ENCODE assay signal across 27 mouse cellular contexts in genomic region chr6:138016898-138017297, GRCm38 (mm10).
DNase-seq lines count a peak whose midpoint lies in the region; ATAC-seq and TF ChIP-seq lines count a peak whose summit lies in the region.
"Had no signal": no experiment of that assay in that cellular context is flagged by ENCODE, and none has a peak within 500 bp of the region (broad histone marks: within the 10 kb centered on the region; RNA-seq: fewer than 3 reads in every experiment).

No protein-coding gene starts in this region.

- peak; percentile 53 for DNase-seq in heart, adult 11 months
- no peak for DNase-seq in heart, postnatal 4 days
- DNase-seq in layer of hippocampus, adult 2 months (ENCODE audit: low spot score in 2 of 2) = no peak
- DNase-seq in layer of hippocampus, postnatal 25 days (ENCODE audit: extremely low spot score in 1 of 2, low spot score in 1 of 2) = no peak
- no peak for DNase-seq in midbrain, postnatal 0 days (ENCODE audit: low spot score)
- DNase-seq in stomach, postnatal 0 days (ENCODE audit: low spot score) = no peak
- no peak for DNase-seq in Muller cell, postnatal 12 days (ENCODE audit: inconsistent ontology term)
- DNase-seq: adrenal gland, postnatal 25 days; cerebellum, adult 11-12 months; cerebellum, adult 9-11 months; embryo, embryonic 11 days; gastrocnemius, adult 2 months; gastrocnemius, postnatal 36 days; heart, postnatal 10 days; kidney, adult 11 months; kidney, postnatal 36 days; layer of hippocampus, postnatal 36 days; lung, postnatal 14 days; right cerebral cortex, postnatal 4 days had no signal

- H3K4me3 ChIP-seq in layer of hippocampus, adult 2 months = no peak overlapping the region
- H3K4me3 ChIP-seq in midbrain, postnatal 0 days (ENCODE audit: low read depth, low read length) = no peak overlapping the region
- no peak overlapping the region for H3K4me3 ChIP-seq in midbrain, embryonic 15.5 days
- no peak overlapping the region for H3K4me3 ChIP-seq in stomach, postnatal 0 days (ENCODE audit: low read depth, low read length)
- H3K4me3 ChIP-seq: embryonic facial prominence, embryonic 12.5 days; forebrain, embryonic 15.5 days; gastrocnemius, adult 2 months; heart, embryonic 13.5 days; hindbrain, embryonic 12.5 days; limb, embryonic 12.5 days; neural tube, embryonic 13.5 days had no signal

- H3K4me1 ChIP-seq in midbrain, postnatal 0 days (ENCODE audit: insufficient read depth, low read length) = no peaks in the 10 kb centered on the region
- H3K4me1 ChIP-seq in midbrain, embryonic 15.5 days = no peaks in the 10 kb centered on the region
- H3K4me1 ChIP-seq in stomach, postnatal 0 days (replicated peaks; ENCODE audit: control insufficient read depth, insufficient read depth) = no peaks in the 10 kb centered on the region
- H3K4me1 ChIP-seq: embryonic facial prominence, embryonic 12.5 days; forebrain, embryonic 15.5 days; heart, embryonic 13.5 days; hindbrain, embryonic 12.5 days; limb, embryonic 12.5 days; neural tube, embryonic 13.5 days had no signal

- H3K4me2 ChIP-seq in midbrain, postnatal 0 days (ENCODE audit: low read depth, low read length, poor library complexity, severe bottlenecking) = no peak overlapping the region
- no peak overlapping the region for H3K4me2 ChIP-seq in midbrain, embryonic 15.5 days
- no peak overlapping the region for H3K4me2 ChIP-seq in stomach, postnatal 0 days (replicated peaks; ENCODE audit: low read depth)
- H3K4me2 ChIP-seq: embryonic facial prominence, embryonic 12.5 days; forebrain, embryonic 15.5 days; heart, embryonic 13.5 days; hindbrain, embryonic 12.5 days; limb, embryonic 12.5 days; midbrain, embryonic 11.5 days; neural tube, embryonic 13.5 days had no signal

- no peak overlapping the region for H3K9ac ChIP-seq in midbrain, postnatal 0 days (replicated peaks; ENCODE audit: low read length, poor library complexity, severe bottlenecking)
- no peak overlapping the region for H3K9ac ChIP-seq in midbrain, embryonic 15.5 days
- H3K9ac ChIP-seq in stomach, postnatal 0 days (ENCODE audit: low read length) = no peak overlapping the region
- H3K9ac ChIP-seq: embryonic facial prominence, embryonic 12.5 days; forebrain, embryonic 15.5 days; heart, embryonic 13.5 days; hindbrain, embryonic 12.5 days; limb, embryonic 12.5 days; neural tube, embryonic 13.5 days had no signal

- ATAC-seq in midbrain, postnatal 0 days (ENCODE audit: low FRiP score) = no peak
- ATAC-seq in midbrain, embryonic 15.5 days (replicated peaks) = no peak
- ATAC-seq in stomach, postnatal 0 days (ENCODE audit: low FRiP score, low TSS enrichment) = no peak
- ATAC-seq: forebrain, embryonic 15.5 days had no signal

- no peak for TF ChIP-seq EP300 in stomach, postnatal 0 days (optimal IDR thresholded peaks at IDR 0.05)

- peak; percentile 55 for TF ChIP-seq CTCF in layer of hippocampus, adult 2 months (conservative IDR thresholded peaks at IDR 0.05)
- peak; percentile 23; the same call in 1 of the 2 replicates for TF ChIP-seq CTCF in midbrain, postnatal 0 days (IDR thresholded peaks at IDR 0.05)
- TF ChIP-seq CTCF in stomach, postnatal 0 days (IDR thresholded peaks at IDR 0.05; ENCODE audit: low read depth) = peak; percentile 43

- no peaks in the 10 kb centered on the region for H3K27me3 ChIP-seq in midbrain, postnatal 0 days (ENCODE audit: insufficient read depth, low read length)
- H3K27me3 ChIP-seq in midbrain, embryonic 15.5 days (replicated peaks) = no peaks in the 10 kb centered on the region
- H3K27me3 ChIP-seq in stomach, postnatal 0 days (ENCODE audit: control insufficient read depth, insufficient read depth, low read length) = no peaks in the 10 kb centered on the region
- H3K27me3 ChIP-seq: embryonic facial prominence, embryonic 12.5 days; forebrain, embryonic 15.5 days; heart, embryonic 13.5 days; hindbrain, embryonic 12.5 days; limb, embryonic 12.5 days; neural tube, embryonic 13.5 days had no signal

- H3K36me3 ChIP-seq in midbrain, postnatal 0 days (ENCODE audit: insufficient read depth, low read length) = no peaks in the 10 kb centered on the region
- no peaks in the 10 kb centered on the region for H3K36me3 ChIP-seq in midbrain, embryonic 15.5 days (replicated peaks)
- H3K36me3 ChIP-seq in stomach, postnatal 0 days (ENCODE audit: control insufficient read depth, insufficient read depth, low read length) = no peaks in the 10 kb centered on the region
- H3K36me3 ChIP-seq: embryonic facial prominence, embryonic 12.5 days; forebrain, embryonic 15.5 days; heart, embryonic 13.5 days; hindbrain, embryonic 12.5 days; limb, embryonic 12.5 days; neural tube, embryonic 13.5 days had no signal

- H3K9me3 ChIP-seq in midbrain, postnatal 0 days (ENCODE audit: low read length) = no peaks in the 10 kb centered on the region
- H3K9me3 ChIP-seq in midbrain, embryonic 15.5 days = no peaks in the 10 kb centered on the region
- H3K9me3 ChIP-seq in stomach, postnatal 0 days (ENCODE audit: control insufficient read depth, low read length) = peaks cover 2% of the 10 kb centered on the region; the same call in 1 of the 2 replicates
- H3K9me3 ChIP-seq: embryonic facial prominence, embryonic 12.5 days; forebrain, embryonic 15.5 days; limb, embryonic 12.5 days; neural tube, embryonic 13.5 days had no signal

- no peak overlapping the region for H3K27ac ChIP-seq in layer of hippocampus, adult 2 months
- no peak overlapping the region for H3K27ac ChIP-seq in midbrain, postnatal 0 days (ENCODE audit: low read depth, low read length)
- H3K27ac ChIP-seq in midbrain, embryonic 15.5 days = no peak overlapping the region
- H3K27ac ChIP-seq in stomach, postnatal 0 days (replicated peaks) = no peak overlapping the region
- H3K27ac ChIP-seq: embryonic facial prominence, embryonic 12.5 days; forebrain, embryonic 15.5 days; gastrocnemius, adult 2 months; heart, embryonic 13.5 days; hindbrain, embryonic 12.5 days; limb, embryonic 12.5 days; neural tube, embryonic 13.5 days had no signal
